Mouse (Mus musculus) urinary bladder, postnatal 10 days (tissue): ENCODE measurements around the gene Fam43b.
"Not testable (repeated sequence)": the region's sequence is repeated elsewhere in the genome, so short reads cannot be mapped to it uniquely, and the experiment has no call there.

Experiments
- DNase-seq: peaks from one replicate; pipeline ENCODE4 v3.0.0; 2022; ENCODE audit warnings: low spot score

The Fam43b gene

GRCm38 (mm10) chr4:138395971-138396645, at the start of gene Fam43b:
Gene Fam43b (minus strand): TSS chr4:138396528.
- DNase-seq: no peak

GRCm38 (mm10) chr4:138444941-138445340, 48.6 kb upstream of the Fam43b start:
- DNase-seq: no peak

GRCm38 (mm10) chr4:138440062-138440461, 43.7 kb upstream of the Fam43b start:
- no peak for DNase-seq

- peak; percentile 96 for DNase-seq
Observed at GRCm38 (mm10) chr4:138434347-138435316, 38.3 kb upstream of the Fam43b start, which contains the start of gene Mul1. Gene Mul1 (plus strand): TSS chr4:138434671.

- DNase-seq: no peak
Observed at GRCm38 (mm10) chr4:138431340-138431739, 35.0 kb upstream of the Fam43b start.

- no peak for DNase-seq
Observed at GRCm38 (mm10) chr4:138429778-138430177, 33.5 kb upstream of the Fam43b start.

- no peak for DNase-seq
Observed at GRCm38 (mm10) chr4:138426778-138427705, 30.7 kb upstream of the Fam43b start.

GRCm38 (mm10) chr4:138425604-138426003, 29.3 kb upstream of the Fam43b start:
- not testable (repeated sequence) for DNase-seq

- DNase-seq: no peak
Observed at GRCm38 (mm10) chr4:138425028-138425427, 28.7 kb upstream of the Fam43b start.

GRCm38 (mm10) chr4:138418340-138418957, 22.1 kb upstream of the Fam43b start:
- no peak for DNase-seq

GRCm38 (mm10) chr4:138417882-138418281, 21.6 kb upstream of the Fam43b start:
- no peak for DNase-seq

- no peak for DNase-seq
Observed at GRCm38 (mm10) chr4:138416414-138416813, 20.1 kb upstream of the Fam43b start.

- no peak for DNase-seq
Observed at GRCm38 (mm10) chr4:138415991-138416390, 19.7 kb upstream of the Fam43b start.

GRCm38 (mm10) chr4:138414725-138415124, 18.4 kb upstream of the Fam43b start:
- no peak for DNase-seq

GRCm38 (mm10) chr4:138411504-138412121, 15.3 kb upstream of the Fam43b start:
- DNase-seq: no peak

- DNase-seq: no peak
Observed at GRCm38 (mm10) chr4:138411011-138411410, 14.7 kb upstream of the Fam43b start.

GRCm38 (mm10) chr4:138407479-138408194, 11.3 kb upstream of the Fam43b start:
- no peak for DNase-seq

- DNase-seq: no peak
Observed at GRCm38 (mm10) chr4:138404806-138405205, 8.5 kb upstream of the Fam43b start.

GRCm38 (mm10) chr4:138396711-138397110, 383 bp upstream of the Fam43b start:
- no peak for DNase-seq
